Mouse (Mus musculus): ENCODE results near the gene 9030624G23Rik. TPM values are rescaled to one million over a fixed set of nuclear protein-coding genes. Genes with fewer than 3 reads are reported as not detected.
"Not testable (repeated sequence)": the region's sequence is repeated elsewhere in the genome, so short reads cannot be mapped to it uniquely, and the experiment has no call there.

The 9030624G23Rik gene
- 1 to 10 TPM; 4.4 to 6.0 TPM for total RNA-seq (2021)

DNA sequence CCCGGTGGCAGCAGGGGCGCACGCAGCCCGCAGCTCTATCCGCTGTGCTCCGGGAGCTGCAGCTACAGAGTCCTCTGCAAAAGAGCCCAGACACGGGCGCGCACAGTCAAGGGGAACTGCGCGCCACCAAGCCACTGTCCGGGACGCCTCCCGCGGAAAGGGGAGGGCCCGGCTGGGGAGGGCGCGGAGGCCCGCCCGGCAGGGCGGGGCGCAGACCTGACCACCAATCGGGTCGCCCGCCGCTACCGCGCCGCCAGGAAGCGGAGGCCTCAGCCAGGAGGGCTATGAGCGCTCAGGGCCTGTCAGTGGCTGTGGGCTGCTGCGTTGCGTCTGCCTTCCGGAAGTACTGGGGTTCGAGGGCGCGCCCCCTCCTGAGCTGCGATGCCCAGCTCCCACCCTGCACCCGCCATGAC is at the start of gene 9030624G23Rik:
9030624G23Rik (minus strand) TSS at position 139 of the 413 bp plus-strand sequence.
- intact Hi-C loops (cut with DNase I), result not testable (repeated sequence)
- DNase-seq, result peak; percentile 16

DNA sequence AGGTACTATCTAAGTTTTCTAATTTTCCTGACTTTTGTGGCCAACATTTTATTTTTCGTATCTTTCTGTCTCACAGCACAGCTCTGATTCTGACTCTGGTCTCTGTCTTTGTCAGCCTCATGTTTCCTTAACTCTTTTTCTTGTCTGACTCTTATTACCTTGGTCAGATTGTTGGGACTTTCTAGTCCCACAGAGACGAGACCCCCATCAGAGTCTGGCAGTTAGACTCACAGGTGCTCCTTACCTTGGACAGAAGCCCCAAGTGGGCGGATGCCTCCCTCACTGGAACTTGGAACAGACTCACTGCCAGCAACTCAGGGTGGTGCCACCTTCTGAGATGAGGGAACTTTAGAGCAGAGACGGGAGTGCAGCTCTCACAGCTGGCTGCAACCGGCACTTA is 13.9 kb downstream of the 9030624G23Rik start:
- DNase-seq; intact Hi-C loops (cut with DNase I): not testable (repeated sequence)
